Comparison of ENCODE assay signal across 28 mouse cellular contexts in genomic region chr9:107236151-107236550, GRCm38 (mm10). TPM values are rescaled to one million over a fixed set of nuclear protein-coding genes. Genes with fewer than 3 reads are reported as not detected.
"Had no signal": no experiment of that assay in that cellular context is flagged by ENCODE, and none has a peak within 500 bp of the region (broad histone marks: within the 10 kb centered on the region; RNA-seq: fewer than 3 reads in every experiment).

No protein-coding gene starts in this region.

- ATAC-seq: forebrain, embryonic 13.5 days; forebrain, embryonic 14.5 days; forebrain, embryonic 15.5 days; forebrain, embryonic 16.5 days; forebrain, postnatal 0 days had no signal

- H3K9me3 ChIP-seq: embryonic facial prominence, embryonic 10.5 days; embryonic facial prominence, embryonic 12.5 days; embryonic facial prominence, embryonic 13.5 days; embryonic facial prominence, embryonic 15.5 days; forebrain, embryonic 10.5 days; forebrain, embryonic 12.5 days; forebrain, embryonic 13.5 days; forebrain, embryonic 15.5 days had no signal

- H3K27ac ChIP-seq: embryonic facial prominence, embryonic 10.5 days; embryonic facial prominence, embryonic 12.5 days; embryonic facial prominence, embryonic 13.5 days; embryonic facial prominence, embryonic 15.5 days; forebrain, embryonic 10.5 days; forebrain, embryonic 12.5 days; forebrain, embryonic 13.5 days; forebrain, embryonic 15.5 days; gastrocnemius, adult 2 months; heart, adult 2 months had no signal

- DNase-seq: cerebellum, adult 2 months; cerebellum, adult 8-10 months; cerebellum, adult 9-10 months; cerebellum, adult 9-11 months; cerebellum, postnatal 10 days; cerebellum, postnatal 14 days; cerebellum, postnatal 25 days; cerebellum, postnatal 36 days; embryo, embryonic 11 days; forebrain, postnatal 0 days; gastrocnemius, adult 2 months; gastrocnemius, postnatal 10 days; gastrocnemius, postnatal 14 days; gastrocnemius, postnatal 25 days; gastrocnemius, postnatal 36 days; heart, adult 18-20 months; heart, adult 2 months had no signal

- H3K9ac ChIP-seq: embryonic facial prominence, embryonic 12.5 days; embryonic facial prominence, embryonic 13.5 days; embryonic facial prominence, embryonic 15.5 days; forebrain, embryonic 12.5 days; forebrain, embryonic 13.5 days; forebrain, embryonic 15.5 days; forebrain, postnatal 0 days had no signal

- H3K4me1 ChIP-seq: forebrain, embryonic 13.5 days had no signal

- H3K36me3 ChIP-seq: embryonic facial prominence, embryonic 10.5 days; embryonic facial prominence, embryonic 12.5 days; embryonic facial prominence, embryonic 13.5 days; embryonic facial prominence, embryonic 15.5 days; forebrain, embryonic 10.5 days; forebrain, embryonic 12.5 days; forebrain, embryonic 15.5 days had no signal

- H3K4me3 ChIP-seq: embryonic facial prominence, embryonic 10.5 days; embryonic facial prominence, embryonic 12.5 days; embryonic facial prominence, embryonic 13.5 days; embryonic facial prominence, embryonic 15.5 days; erythroblast, embryonic 14.5 days; forebrain, embryonic 10.5 days; forebrain, embryonic 12.5 days; forebrain, embryonic 13.5 days; forebrain, embryonic 15.5 days; gastrocnemius, adult 2 months; heart, adult 2 months had no signal

- H3K4me2 ChIP-seq: embryonic facial prominence, embryonic 12.5 days; embryonic facial prominence, embryonic 13.5 days; embryonic facial prominence, embryonic 15.5 days; forebrain, embryonic 12.5 days; forebrain, embryonic 13.5 days; forebrain, embryonic 15.5 days had no signal

RNA-seq across cellular contexts. Expression of gene Dock3, which starts 4.4 kb away (rescaled TPM):
- total RNA-seq: gastrocnemius, adult 2 months; gastrocnemius, postnatal 14 days; gastrocnemius, postnatal 36 days had no signal
- polyA plus RNA-seq: erythroblast, embryonic 14.5 days had no signal
